Mouse (Mus musculus) heart, embryonic 16.5 days (tissue): ENCODE data around the gene Ppie. TPM values are rescaled to one million over a fixed set of nuclear protein-coding genes. Genes with fewer than 3 reads are reported as not detected.
"Not testable (repeated sequence)": the region's sequence is repeated elsewhere in the genome, so short reads cannot be mapped to it uniquely, and the experiment has no call there.

ENCODE experiments used
- ATAC-seq: fragments of 200-750 bp; cut with Nextera tagmentation; replicated peaks from 2 replicates; pipeline ENCODE4 v1.8.0; 2017; ENCODE audit warnings: moderate number of reproducible peaks; ENCODE audit not compliant: insufficient read depth, low FRiP score; ENCODE audit errors: extremely low read depth
- H3K27ac ChIP-seq: fragments of 300-500 bp; sonication (generic); 2 replicates; pipeline ENCODE4 v1.5.1; 2014; ENCODE audit warnings: mild to moderate bottlenecking, low read length, control low read depth, moderate library complexity
- H3K27me3 ChIP-seq: fragments of 300-500 bp; sonication (generic); 2 replicates; pipeline ENCODE4 v1.6.1; 2014; ENCODE audit warnings: low read length, mixed read lengths; ENCODE audit not compliant: control insufficient read depth, insufficient read depth
- H3K36me3 ChIP-seq: fragments of 300-500 bp; sonication (generic); 2 replicates; pipeline ENCODE4 v1.6.1; 2014; ENCODE audit not compliant: control insufficient read depth, insufficient read depth
- H3K4me1 ChIP-seq: fragments of 300-500 bp; sonication (generic); 2 replicates; pipeline ENCODE4 v1.6.1; 2014; ENCODE audit warnings: low read length, mixed read lengths; ENCODE audit not compliant: control insufficient read depth, insufficient read depth
- H3K4me2 ChIP-seq: fragments of 300-500 bp; sonication (generic); 2 replicates; pipeline ENCODE4 v1.6.1; 2014; ENCODE audit warnings: low read depth, mild to moderate bottlenecking, control low read depth, low read length
- H3K4me3 ChIP-seq: fragments of 300-500 bp; sonication (generic); 2 replicates; pipeline ENCODE4 v1.5.1; 2014; ENCODE audit warnings: mild to moderate bottlenecking, control low read depth, low read length
- H3K9ac ChIP-seq: fragments of 300-500 bp; sonication (generic); 2 replicates; pipeline ENCODE4 v1.6.1; 2014; ENCODE audit warnings: low read length, control low read depth
- H3K9me3 ChIP-seq: fragments of 300-500 bp; sonication (generic); replicated peaks from 2 replicates; pipeline ENCODE4 v1.6.1; 2016; ENCODE audit warnings: low read length; ENCODE audit not compliant: control insufficient read depth
- WGBS: fragments of 180-500 bp; shearing (Covaris S2); extraction: QIAGEN DNeasy Blood & Tissue Kit; methylation state at CpG from one replicate; pipeline ENCODE4 v1.1.7; 2014; 5-methylcytosine and 5-hydroxymethylcytosine counted together
- polyA plus RNA-seq: library from polyadenylated mRNA; unstranded; fragments of >200 nt; fragmentation: Nextera tagmentation; extraction: Ambion mirVana; gene quantifications from 2 replicates; pipeline ENCODE4 v1.2.1, GENCODE M21; 2015

Ppie gene
- polyA plus RNA-seq, 1 experiment from 2014 or later = 58.1 TPM

DNA sequence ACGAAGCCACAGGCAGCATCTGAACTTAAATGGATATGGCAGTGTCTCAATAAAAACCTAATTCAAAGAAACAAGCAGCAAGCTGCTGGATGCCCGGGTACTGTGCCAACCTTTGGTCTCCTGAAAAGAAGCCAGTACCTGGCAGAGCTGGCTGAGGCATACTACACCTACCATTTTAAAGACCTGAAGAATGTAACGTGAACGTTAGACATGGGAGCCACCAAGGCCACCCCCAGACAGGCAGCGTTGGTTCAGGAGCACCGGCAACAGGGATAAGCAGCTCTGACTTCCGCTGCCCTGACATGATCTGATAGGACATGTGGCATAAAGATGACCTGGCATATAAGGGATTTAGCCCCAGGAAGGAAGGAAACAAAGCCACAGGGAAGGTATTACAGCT lies 13.1 kb downstream of the Ppie start:
- H3K4me2 ChIP-seq = no peak overlapping the region
- 94% methylated on average over 7 of the region's 7 CpGs for WGBS
- peaks cover 36% of the 10 kb centered on the region for H3K36me3 ChIP-seq
- no peak for ATAC-seq
- H3K4me3 ChIP-seq = no peak overlapping the region
- H3K9ac ChIP-seq = no peak overlapping the region
- H3K27me3 ChIP-seq = no peaks in the 10 kb centered on the region
- H3K9me3 ChIP-seq = no peaks in the 10 kb centered on the region
- no peak overlapping the region for H3K27ac ChIP-seq
- H3K4me1 ChIP-seq = no peaks in the 10 kb centered on the region

DNA sequence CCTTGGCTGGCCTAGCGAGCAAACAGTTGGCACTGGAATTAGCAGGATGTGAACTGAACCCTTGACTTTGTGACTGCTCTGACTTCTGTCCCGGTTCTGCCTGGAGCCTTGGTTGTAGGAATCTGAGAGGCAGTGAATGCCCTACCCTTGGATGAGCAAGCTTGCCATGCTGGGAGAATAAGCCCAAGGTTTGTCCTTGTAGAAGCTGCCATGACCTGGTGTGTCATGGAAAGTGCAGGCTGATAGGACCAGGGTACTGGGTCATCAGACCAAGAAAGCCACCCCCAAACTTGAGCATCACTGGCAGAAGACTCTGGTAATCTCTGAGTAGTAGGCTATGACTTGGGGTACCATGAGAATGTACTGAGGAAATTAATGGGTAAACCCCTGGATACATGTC lies 18.5 kb downstream of the Ppie start:
- Histone ChIP-seq H3K4me3 (no peak overlapping the region), H3K4me1 (no peaks in the 10 kb centered on the region), H3K27ac (no peak overlapping the region), H3K4me2 (no peak overlapping the region), H3K9me3 (no peaks in the 10 kb centered on the region), H3K36me3 (peaks cover 4% of the 10 kb centered on the region; the same call in 1 of the 2 replicates), H3K9ac (no peak overlapping the region), H3K27me3 (peaks cover 7% of the 10 kb centered on the region)
- 74% methylated on average over 2 of the region's 2 CpGs for WGBS
- no peak for ATAC-seq

GRCm38 (mm10) chr4:123116640-123117039 lies 23.1 kb downstream of the Ppie start:
- not testable (repeated sequence) for H3K9ac ChIP-seq, H3K36me3 ChIP-seq, H3K9me3 ChIP-seq, H3K27ac ChIP-seq, ATAC-seq, H3K4me1 ChIP-seq
- Histone ChIP-seq H3K4me2 (peak overlapping the region; percentile 60), H3K4me3 (peak overlapping the region; percentile 38), H3K27me3 (peaks cover 14% of the 10 kb centered on the region)
- WGBS = 17% methylated on average over 25 of the region's 42 CpGs

DNA sequence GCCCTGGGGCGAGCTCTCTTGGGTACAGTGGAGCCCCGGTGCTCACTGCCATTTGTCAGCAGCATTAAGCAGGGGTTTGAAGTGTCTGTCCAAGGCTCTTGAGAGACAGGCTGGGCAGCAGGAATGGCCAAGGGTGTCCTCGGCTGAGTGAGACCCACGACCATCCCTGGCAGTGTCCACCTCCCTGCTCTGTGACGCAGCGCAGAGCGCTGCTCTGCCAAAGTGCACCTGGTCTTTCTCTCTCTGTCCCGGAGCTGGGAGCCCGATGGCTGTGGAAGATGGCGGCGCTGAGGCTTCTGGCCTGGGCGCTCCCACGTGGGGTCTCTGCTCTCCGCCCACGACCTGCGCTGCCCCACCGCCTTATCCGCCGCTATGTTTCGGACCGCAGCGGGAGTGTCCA lies 23.7 kb downstream of the Ppie start, which contains the start of gene Oxct2b:
TSS of gene Oxct2b (plus strand) at position 256 of the 400 bp plus-strand sequence.
- WGBS = 6% methylated on average over 22 of the region's 22 CpGs
- ATAC-seq = no peak

DNA sequence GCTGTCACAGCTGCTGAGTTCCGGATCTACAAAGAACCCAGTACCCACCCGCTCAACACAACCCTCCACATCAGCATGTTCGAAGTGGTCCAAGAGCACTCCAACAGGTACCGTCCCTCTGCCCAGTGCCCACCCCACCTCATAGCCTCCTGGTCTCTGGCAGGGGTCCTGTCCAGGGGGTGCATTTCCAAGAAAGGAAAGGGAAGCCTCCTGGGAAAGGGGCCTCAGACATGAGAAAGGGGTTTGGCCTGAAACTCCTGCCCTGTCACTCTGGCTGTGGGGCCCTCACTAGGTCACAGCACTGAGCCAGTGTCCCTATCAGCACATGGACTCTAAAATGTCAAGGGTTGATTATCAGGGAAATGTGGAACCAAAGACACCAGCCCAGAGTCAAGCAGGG lies 25.1 kb downstream of the Ppie start:
- H3K4me2 ChIP-seq, ATAC-seq, H3K9me3 ChIP-seq, H3K9ac ChIP-seq, H3K4me1 ChIP-seq, H3K36me3 ChIP-seq, H3K27ac ChIP-seq, H3K4me3 ChIP-seq: not testable (repeated sequence)
- peaks cover 14% of the 10 kb centered on the region for H3K27me3 ChIP-seq
- WGBS = 86% methylated on average over 4 of the region's 4 CpGs

More for the DNA sequence above, 23.7 kb downstream of the Ppie start, which contains the start of gene Oxct2b:
- Histone ChIP-seq H3K9ac (no peak within 1 kb of the TSS), H3K4me1 (no peaks in the 10 kb centered on the region), H3K4me2 (peak within 1 kb of the TSS; percentile 60), H3K27me3 (peaks cover 14% of the 10 kb centered on the region), H3K36me3 (no peaks in the 10 kb centered on the region), H3K4me3 (peak within 1 kb of the TSS; percentile 38), H3K9me3 (no peaks in the 10 kb centered on the region), H3K27ac (no peak within 1 kb of the TSS)

GRCm38 (mm10) chr4:123112216-123112764 lies 27.5 kb downstream of the Ppie start:
- H3K27me3 ChIP-seq = peaks cover 7% of the 10 kb centered on the region
- WGBS = 74% methylated on average over 8 of the region's 8 CpGs
- no peak overlapping the region for H3K4me2 ChIP-seq
- H3K27ac ChIP-seq = no peak overlapping the region
- no peaks in the 10 kb centered on the region for H3K36me3 ChIP-seq
- H3K4me1 ChIP-seq = no peaks in the 10 kb centered on the region
- no peak overlapping the region for H3K9ac ChIP-seq
- no peak for ATAC-seq
- H3K9me3 ChIP-seq = no peaks in the 10 kb centered on the region
- no peak overlapping the region for H3K4me3 ChIP-seq

DNA sequence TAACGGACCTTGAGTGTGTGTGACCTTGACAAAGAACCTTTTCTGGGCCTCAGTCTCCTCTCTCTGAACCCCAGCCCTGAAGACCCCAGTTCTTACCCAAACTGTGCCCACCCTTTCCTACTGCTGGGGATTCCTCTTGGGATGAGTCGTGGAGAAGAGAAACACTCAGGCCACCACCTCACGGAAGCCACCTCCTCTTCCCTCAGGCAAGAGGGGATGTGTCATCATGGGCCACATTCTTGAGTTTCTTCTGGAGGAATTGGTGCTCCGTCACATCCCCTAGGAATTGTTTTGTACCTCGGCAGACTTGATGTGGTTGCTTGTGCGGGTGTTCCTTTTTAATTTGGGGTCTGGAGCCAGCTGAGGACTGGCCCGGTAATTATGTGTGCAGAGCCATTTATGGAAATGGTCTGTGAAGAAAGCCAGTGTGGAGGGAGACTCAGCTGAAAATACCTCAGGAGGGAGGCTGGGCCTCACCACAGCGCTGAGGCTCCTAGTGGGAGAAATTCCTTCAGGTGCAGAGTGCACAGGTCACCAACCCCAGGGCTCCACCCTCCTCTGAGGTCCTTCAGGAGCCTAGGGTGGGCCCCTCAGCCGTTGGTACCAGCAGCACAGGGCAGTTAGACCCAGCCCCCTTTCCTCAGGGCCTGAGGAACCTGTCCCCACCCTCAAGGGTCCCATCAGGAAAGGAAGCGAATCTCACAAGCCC lies 28.3 kb downstream of the Ppie start:
- not testable (repeated sequence) for H3K27ac ChIP-seq, H3K27me3 ChIP-seq, H3K36me3 ChIP-seq, H3K4me1 ChIP-seq, H3K9ac ChIP-seq, H3K9me3 ChIP-seq, H3K4me3 ChIP-seq, ATAC-seq, H3K4me2 ChIP-seq
- 58% methylated on average over 10 of the region's 10 CpGs for WGBS

- no peak overlapping the region for H3K4me2 ChIP-seq
- no peak overlapping the region for H3K27ac ChIP-seq
- H3K9me3 ChIP-seq = no peaks in the 10 kb centered on the region
- no peaks in the 10 kb centered on the region for H3K36me3 ChIP-seq
- H3K27me3 ChIP-seq = peaks cover 10% of the 10 kb centered on the region
- no peak for ATAC-seq
- no peak overlapping the region for H3K4me3 ChIP-seq
- H3K4me1 ChIP-seq = no peaks in the 10 kb centered on the region
- 90% methylated on average over 4 of the region's 4 CpGs for WGBS
- H3K9ac ChIP-seq = no peak overlapping the region
Measured at GRCm38 (mm10) chr4:123110751-123111150, 29.0 kb downstream of the Ppie start.

GRCm38 (mm10) chr4:123108056-123108455 lies 31.7 kb downstream of the Ppie start:
- Histone ChIP-seq H3K4me3 (no peak overlapping the region), H3K27me3 (peaks cover 32% of the 10 kb centered on the region), H3K4me1 (peaks cover 8% of the 10 kb centered on the region), H3K9me3 (no peaks in the 10 kb centered on the region), H3K36me3 (no peaks in the 10 kb centered on the region), H3K9ac (no peak overlapping the region), H3K27ac (no peak overlapping the region), H3K4me2 (no peak overlapping the region)
- WGBS = 88% methylated on average over 5 of the region's 5 CpGs
- no peak for ATAC-seq
